Mouse (Mus musculus): ENCODE results near the gene Slc4a4.
"Not testable (repeated sequence)": the region's sequence is repeated elsewhere in the genome, so short reads cannot be mapped to it uniquely, and the experiment has no call there.

Gene Slc4a4

DNA sequence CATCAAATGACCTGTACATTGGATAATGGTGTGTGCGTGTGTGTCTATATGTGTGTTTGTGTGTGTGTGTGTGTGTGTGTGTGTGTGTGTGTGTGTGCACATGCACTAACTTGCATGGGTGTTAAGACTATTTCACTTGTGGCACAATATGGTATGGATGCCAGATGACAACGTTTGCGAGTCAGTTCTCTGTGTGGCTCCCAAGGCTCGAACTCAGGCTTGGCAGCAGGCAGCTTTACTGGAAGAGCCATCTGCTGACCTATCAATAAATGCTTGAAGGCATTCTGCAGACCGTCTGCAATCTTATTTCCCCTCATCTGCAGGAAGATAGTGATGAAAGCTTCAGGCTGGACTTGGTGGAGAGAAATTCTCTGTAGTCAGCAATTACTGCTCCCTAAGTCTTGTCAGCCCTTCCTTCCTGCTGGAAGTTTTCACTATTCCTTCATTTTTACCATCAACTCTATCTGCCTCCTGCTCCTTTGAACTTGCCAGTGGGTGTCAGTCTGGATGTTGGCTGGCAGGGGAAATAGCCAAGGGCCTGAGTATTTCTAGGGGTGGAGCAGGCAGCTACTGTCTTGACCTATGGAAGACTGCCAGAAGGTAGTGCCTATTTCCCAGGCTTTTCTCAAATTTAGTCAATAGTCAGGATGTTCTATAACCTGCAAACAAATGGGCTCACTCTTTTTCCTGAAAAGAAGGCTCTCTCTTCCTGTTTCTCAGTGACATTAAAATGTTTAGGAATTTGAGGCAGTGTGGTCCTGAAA, 73.9 kb downstream of the Slc4a4 start:
- DNase-seq (ENCODE audit: low read depth): no peak

DNA sequence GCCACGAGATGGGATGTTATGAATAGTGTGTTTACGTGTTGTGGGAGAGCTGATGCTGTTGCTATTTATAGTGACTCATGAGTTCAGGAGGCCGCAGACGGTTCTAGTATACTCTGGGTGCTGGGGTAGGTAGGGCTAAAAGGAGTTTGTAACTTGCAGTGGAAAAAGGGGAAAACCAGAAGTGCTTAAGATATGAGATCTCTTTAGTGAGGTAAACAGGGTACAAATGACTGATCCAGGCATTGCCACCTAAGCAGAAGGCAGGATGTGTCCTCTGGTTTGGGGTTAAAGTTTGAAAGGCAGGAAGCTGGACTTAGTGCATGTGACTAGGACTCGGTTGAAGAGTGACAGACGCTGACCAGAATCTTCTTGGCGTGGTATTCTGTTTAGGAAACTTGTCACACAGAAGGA, 74.7 kb downstream of the Slc4a4 start:
- DNase-seq (ENCODE audit: low read depth): no peak

DNA sequence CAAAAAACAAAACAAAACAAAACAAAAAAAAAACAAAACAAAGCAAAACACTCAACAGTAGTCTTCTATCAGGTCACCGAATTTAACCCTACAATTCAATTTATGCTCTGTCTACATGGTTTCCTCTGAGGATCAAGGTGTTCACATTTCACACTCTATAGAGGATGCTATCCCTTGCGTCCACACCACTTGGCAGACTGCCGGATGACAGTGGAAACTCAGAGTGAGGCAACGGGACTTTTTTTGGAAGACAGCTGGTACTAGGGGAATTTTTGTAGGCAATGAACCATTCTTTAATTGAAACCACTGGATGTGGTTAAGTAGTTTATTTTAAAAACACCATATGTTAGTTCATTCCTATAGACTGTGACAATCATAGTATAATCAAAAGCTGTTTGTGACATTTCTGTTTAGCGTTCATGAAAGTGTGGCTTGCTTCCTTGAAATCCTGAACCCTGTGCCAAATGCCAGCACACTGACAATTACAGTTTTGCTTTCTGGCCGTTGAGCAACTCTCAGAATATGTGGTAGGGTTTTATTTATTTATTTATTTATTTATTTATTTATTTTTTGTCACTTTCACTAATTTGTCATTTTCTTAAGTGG, 78.2 kb downstream of the Slc4a4 start:
- DNase-seq (ENCODE audit: low read depth): no peak

DNA sequence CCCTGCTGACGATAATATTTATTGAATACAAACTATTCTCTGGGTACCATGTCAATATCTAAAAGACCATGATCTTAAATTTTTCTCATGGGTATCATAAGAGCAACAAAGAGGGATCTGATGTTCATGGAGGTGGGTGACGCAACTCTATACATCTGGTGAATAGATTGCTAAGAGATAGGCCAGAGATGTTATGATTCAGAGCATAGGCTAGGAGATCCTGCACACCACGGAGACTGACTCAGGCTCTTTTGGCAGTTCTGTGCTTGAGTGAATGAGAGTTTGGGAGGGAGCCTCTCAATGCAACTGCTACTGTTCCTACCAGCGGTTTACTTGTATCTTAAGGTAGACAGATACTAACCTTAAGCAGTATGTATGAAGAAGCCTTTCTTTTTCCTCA, 79.9 kb downstream of the Slc4a4 start:
- DNase-seq (ENCODE audit: low read depth): no peak

GRCm38 (mm10) chr5:88968923-88969639, 82.5 kb downstream of the Slc4a4 start:
- no peak for DNase-seq (ENCODE audit: low read depth)

- no peak for DNase-seq (ENCODE audit: low read depth)
These were observed 84.9 kb downstream of the Slc4a4 start for GRCm38 (mm10) chr5:88971554-88971953.

DNA sequence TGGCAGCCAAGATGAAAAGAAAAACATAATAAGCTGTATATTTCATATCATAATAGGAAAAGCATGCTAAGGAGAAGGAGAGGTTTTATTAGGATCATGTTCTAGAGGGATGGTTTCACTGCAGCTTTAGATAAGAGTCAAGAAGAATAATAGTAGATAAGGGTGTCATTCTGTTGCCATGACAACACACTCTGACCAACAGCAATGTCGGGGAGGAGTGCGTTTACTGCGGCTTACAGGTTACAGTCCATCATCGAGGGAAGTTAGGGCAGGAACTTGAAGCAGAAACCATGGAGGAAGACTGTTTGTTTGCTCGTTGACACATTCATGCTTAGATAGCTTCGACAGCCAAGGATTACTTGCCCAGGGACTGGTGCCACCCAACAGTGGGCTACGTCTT, 85.7 kb downstream of the Slc4a4 start:
- no peak for DNase-seq (ENCODE audit: low read depth)

GRCm38 (mm10) chr5:88973130-88973529, 86.5 kb downstream of the Slc4a4 start:
- DNase-seq (ENCODE audit: low read depth): no peak

GRCm38 (mm10) chr5:88975694-88976093, 89.1 kb downstream of the Slc4a4 start:
- DNase-seq (ENCODE audit: low read depth): no peak

- DNase-seq (ENCODE audit: low read depth): no peak
These were observed 89.8 kb downstream of the Slc4a4 start for GRCm38 (mm10) chr5:88976428-88976827.

DNA sequence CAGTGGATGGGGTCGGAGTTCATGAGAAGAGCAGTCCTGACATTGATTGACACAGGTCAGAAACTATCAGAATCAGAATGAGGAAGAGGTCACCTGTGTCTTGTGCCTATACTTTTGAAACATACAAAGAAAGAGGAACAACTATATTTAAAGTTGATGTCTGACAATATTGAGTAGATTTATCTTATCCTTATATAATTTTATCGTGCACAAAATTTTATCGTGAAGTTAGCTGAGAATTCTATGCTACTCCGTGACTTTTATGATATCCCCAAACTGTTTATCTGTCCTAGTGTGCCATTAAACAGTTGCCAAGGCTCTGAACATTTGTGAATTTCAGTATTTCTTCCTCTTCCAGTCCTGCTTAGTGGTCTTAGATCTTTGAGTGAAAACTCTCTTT, 94.1 kb downstream of the Slc4a4 start:
- DNase-seq (ENCODE audit: low read depth): no peak

DNA sequence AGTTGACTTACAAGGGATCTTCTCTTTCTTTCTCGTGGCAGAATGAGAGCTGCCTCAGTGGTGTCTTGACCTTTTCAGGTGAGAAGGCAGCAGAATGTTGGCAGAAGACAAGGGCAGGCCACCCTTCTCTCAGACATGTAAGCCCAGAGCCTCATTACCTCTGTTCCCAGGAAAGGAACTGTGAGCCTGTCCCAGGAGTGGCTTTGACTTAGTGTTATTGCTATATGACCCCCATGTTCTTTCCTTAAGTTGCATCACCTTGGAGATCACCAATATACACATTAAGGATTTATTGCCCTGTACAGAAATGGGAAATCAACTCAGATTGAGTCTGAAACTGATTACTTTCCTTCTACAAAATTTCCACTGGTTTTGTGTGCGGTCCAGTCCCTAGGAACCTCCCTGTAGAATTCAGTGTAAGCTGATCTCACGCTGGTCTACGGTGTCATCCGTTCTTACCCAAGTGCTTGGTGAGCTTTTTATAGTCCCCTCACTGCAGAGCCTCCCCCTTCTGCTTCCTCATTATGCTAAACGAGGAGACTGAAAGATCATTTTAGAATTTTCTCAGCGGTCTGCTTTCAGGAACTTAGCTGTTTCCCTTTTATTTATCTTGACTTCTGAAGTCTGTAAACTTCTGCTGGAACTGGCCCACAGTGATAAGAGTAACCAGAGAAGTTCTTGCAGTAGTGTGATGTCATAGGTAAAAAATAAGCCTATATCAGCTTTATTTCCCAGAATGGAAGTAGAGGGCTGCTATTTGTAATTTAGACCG, 94.8 kb downstream of the Slc4a4 start:
- no peak for DNase-seq (ENCODE audit: low read depth)

- DNase-seq (ENCODE audit: low read depth): no peak
These were observed 95.6 kb downstream of the Slc4a4 start for GRCm38 (mm10) chr5:88982040-88982736.

GRCm38 (mm10) chr5:88983170-88983569, 96.6 kb downstream of the Slc4a4 start:
- DNase-seq (ENCODE audit: low read depth): no peak

DNA sequence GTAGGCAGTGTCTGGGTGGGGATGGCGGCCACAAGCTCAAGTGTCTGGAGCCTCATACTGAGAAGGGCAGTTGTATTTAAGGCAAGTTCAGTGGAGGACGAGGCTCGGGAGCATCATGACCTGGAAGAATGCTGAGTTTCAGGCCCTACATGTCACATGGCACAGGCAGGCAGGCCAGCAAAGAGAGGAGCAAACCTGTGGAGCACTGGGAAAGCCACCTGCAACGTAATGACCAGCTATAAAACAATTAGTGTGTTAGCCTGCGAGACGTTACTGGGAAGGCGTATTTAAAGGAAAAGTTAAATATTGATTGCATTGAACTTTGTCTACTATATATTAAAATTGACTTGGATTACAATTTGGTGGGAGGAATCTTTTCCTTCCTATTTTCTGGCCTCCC, 97.0 kb downstream of the Slc4a4 start:
- no peak for DNase-seq (ENCODE audit: low read depth)

- no peak for DNase-seq (ENCODE audit: low read depth)
These were observed 102.4 kb downstream of the Slc4a4 start for GRCm38 (mm10) chr5:88989018-88989417.

DNA sequence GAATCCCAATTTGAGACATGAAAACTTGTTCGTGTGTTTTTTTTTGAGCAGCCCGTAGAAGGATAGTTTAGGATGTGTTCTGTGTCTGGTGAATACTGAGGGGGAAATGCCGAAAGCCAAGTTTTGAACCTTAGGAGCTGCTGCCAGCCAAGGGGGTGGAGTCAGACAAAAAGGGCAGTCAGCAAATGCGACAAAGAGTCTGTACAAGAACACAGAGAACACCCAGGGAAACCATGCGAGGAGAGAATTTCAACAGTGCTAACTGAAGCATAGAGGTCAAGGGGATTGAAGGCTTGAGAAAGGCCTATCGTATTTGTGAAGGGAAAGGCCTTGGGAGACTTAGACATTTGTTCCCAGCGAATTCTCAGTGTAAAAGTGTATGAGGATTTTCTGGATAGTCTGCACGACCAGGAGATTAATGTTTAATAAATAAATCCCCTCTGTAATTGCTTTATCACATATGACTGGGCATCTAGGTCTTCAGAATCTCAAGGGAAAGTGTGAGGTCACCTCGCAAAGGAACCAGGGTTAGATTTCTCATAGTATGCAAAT, 103.7 kb downstream of the Slc4a4 start:
- DNase-seq (ENCODE audit: low read depth): no peak

- DNase-seq (ENCODE audit: low read depth): not testable (repeated sequence)
These were observed 104.7 kb downstream of the Slc4a4 start for GRCm38 (mm10) chr5:88991309-88991708.

DNA sequence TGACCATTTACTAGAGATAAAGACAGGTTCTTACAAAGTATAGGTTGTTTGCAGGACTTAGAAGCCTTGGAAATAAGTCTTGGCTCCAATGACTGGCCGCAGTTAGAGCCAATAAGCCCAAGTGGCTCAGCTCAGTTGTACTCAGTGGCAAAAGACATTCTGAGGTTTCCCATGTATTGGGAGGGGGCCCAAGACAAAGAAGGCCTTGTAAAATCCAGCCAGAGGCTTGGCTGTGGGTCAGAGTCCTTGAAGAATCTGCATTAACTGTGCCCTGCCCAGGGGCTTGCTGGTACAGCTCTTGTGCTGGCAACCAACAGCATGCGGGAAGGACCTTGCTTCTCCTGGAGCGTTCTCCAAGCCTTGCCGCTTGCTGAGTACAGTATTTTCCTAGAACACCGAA, 107.9 kb downstream of the Slc4a4 start:
- no peak for DNase-seq (ENCODE audit: low read depth)

DNA sequence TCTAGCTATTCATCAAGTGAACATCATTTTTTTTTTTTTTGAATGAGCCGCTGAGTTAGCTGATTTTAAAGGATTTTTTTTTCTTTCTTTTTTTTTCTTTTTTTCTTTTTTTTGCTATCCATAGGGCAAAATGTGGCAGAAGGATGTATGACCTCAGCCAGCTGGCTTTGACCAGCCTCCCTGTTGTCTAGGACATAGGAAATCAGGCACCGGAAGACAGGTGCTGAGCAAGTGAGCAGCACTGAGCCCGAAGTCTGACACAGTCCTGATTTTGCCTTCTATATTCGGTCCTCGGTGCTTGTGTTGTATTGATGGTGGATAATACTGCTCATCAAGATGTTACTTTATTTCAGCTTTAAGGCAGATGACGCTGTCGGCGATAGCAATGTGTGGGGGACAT, 109.6 kb downstream of the Slc4a4 start:
- DNase-seq (ENCODE audit: low read depth): no peak

- no peak for DNase-seq (ENCODE audit: low read depth)
These were observed 110.7 kb downstream of the Slc4a4 start for GRCm38 (mm10) chr5:88997277-88997676.

GRCm38 (mm10) chr5:88999793-89000192, 113.2 kb downstream of the Slc4a4 start:
- no peak for DNase-seq (ENCODE audit: low read depth)

Measured in induced T-regulatory cell, adult 2 months (primary cell).